Mouse (Mus musculus) urinary bladder, adult 18-20 months (tissue): Measurements from ENCODE around the gene Ces1d.
"Not testable (repeated sequence)": the region's sequence is repeated elsewhere in the genome, so short reads cannot be mapped to it uniquely, and the experiment has no call there.

Experiments
- DNase-seq, 2 experiments: peaks; one replicate each; pipeline ENCODE4 v3.0.0; 2022; ENCODE audit warnings: low spot score in 2 of 2, mixed read lengths in 2 of 2

Ces1d gene

GRCm38 (mm10) chr8:93197685-93198525 lies at the start of gene Ces1d:
Ces1d (minus strand) TSS chr8:93197838.
- DNase-seq, result peak; percentile 18 to 67

- DNase-seq, result no peak
These were observed 48.4 kb upstream of the Ces1d start for GRCm38 (mm10) chr8:93246057-93246456.

- no peak for DNase-seq
These were observed 42.2 kb upstream of the Ces1d start for GRCm38 (mm10) chr8:93239884-93240283.

- DNase-seq, result no peak
These were observed 38.0 kb upstream of the Ces1d start for GRCm38 (mm10) chr8:93235681-93236080.

- no peak for DNase-seq
These were observed 37.1 kb upstream of the Ces1d start for GRCm38 (mm10) chr8:93234706-93235105.

- DNase-seq, result no peak
These were observed 36.4 kb upstream of the Ces1d start for GRCm38 (mm10) chr8:93234068-93234467.

GRCm38 (mm10) chr8:93229446-93229845 lies 31.8 kb upstream of the Ces1d start, which contains the start of gene Ces1e:
Ces1e (minus strand) TSS chr8:93229619.
- peak; percentile 6 to 16 for DNase-seq

GRCm38 (mm10) chr8:93228673-93229370 lies 31.2 kb upstream of the Ces1d start:
- DNase-seq, result peak in 1 of 2 experiments; percentile 11

- DNase-seq, result not testable (repeated sequence)
These were observed 28.8 kb upstream of the Ces1d start for GRCm38 (mm10) chr8:93226471-93226870.

- no peak for DNase-seq
These were observed 24.3 kb upstream of the Ces1d start for GRCm38 (mm10) chr8:93221896-93222295.

- DNase-seq, result no peak
These were observed 20.2 kb upstream of the Ces1d start for GRCm38 (mm10) chr8:93217867-93218266.

- DNase-seq, result no peak
These were observed 19.7 kb upstream of the Ces1d start for GRCm38 (mm10) chr8:93217375-93217774.

GRCm38 (mm10) chr8:93211091-93211490 lies 13.5 kb upstream of the Ces1d start:
- no peak for DNase-seq

GRCm38 (mm10) chr8:93199146-93199545 lies 1.5 kb upstream of the Ces1d start:
- not testable (repeated sequence) for DNase-seq

- no peak for DNase-seq
These were observed 1.2 kb downstream of the Ces1d start for GRCm38 (mm10) chr8:93196436-93196835.

GRCm38 (mm10) chr8:93180581-93181129 lies 17.0 kb downstream of the Ces1d start:
- no peak for DNase-seq

- DNase-seq, result no peak
These were observed 21.0 kb downstream of the Ces1d start for GRCm38 (mm10) chr8:93176593-93176992.

- DNase-seq, result no peak
These were observed 23.1 kb downstream of the Ces1d start for GRCm38 (mm10) chr8:93174554-93174953.

GRCm38 (mm10) chr8:93171846-93172590 lies 25.6 kb downstream of the Ces1d start:
- DNase-seq, result peak in 1 of 2 experiments; percentile 61

GRCm38 (mm10) chr8:93163363-93163762 lies 34.3 kb downstream of the Ces1d start:
- DNase-seq, result no peak

GRCm38 (mm10) chr8:93151401-93151800 lies 46.2 kb downstream of the Ces1d start:
- DNase-seq, result no peak

GRCm38 (mm10) chr8:93147331-93147730 lies 50.3 kb downstream of the Ces1d start:
- DNase-seq, result no peak
